Mouse (Mus musculus) midbrain, embryonic 11.5 days (tissue): ENCODE data around the gene Hoxa6. TPM values are rescaled to one million over a fixed set of nuclear protein-coding genes. Genes with fewer than 3 reads are reported as not detected.

Experiments used
- ATAC-seq: fragments of 200-750 bp; cut with Nextera tagmentation; 2 replicates; pipeline ENCODE4 v1.8.0; 2017; ENCODE audit warnings: moderate TSS enrichment, moderate library complexity; ENCODE audit not compliant: low FRiP score
- DNase-seq: peaks from one replicate; pipeline ENCODE4 v3.0.0; 2015; ENCODE audit warnings: low spot score; ENCODE audit errors: missing footprints
- H3K27ac ChIP-seq: fragments of 300-500 bp; sonication (generic); 2 replicates; pipeline ENCODE4 v1.5.1; 2014; ENCODE audit warnings: low read depth, low read length
- H3K27me3 ChIP-seq: fragments of 300-500 bp; sonication (generic); 2 replicates; pipeline ENCODE4 v1.6.1; 2014; ENCODE audit warnings: mild to moderate bottlenecking, low read length, moderate library complexity, mixed read lengths; ENCODE audit not compliant: control insufficient read depth, insufficient read depth
- H3K36me3 ChIP-seq: fragments of 300-500 bp; sonication (generic); 2 replicates; pipeline ENCODE4 v1.6.1; 2014; ENCODE audit warnings: mild to moderate bottlenecking, low read length, moderate library complexity, mixed read lengths; ENCODE audit not compliant: control insufficient read depth, insufficient read depth
- H3K4me1 ChIP-seq: fragments of 300-500 bp; sonication (generic); 2 replicates; pipeline ENCODE4 v1.6.1; 2014; ENCODE audit warnings: low read length; ENCODE audit not compliant: control insufficient read depth, insufficient read depth
- H3K4me2 ChIP-seq: fragments of 300-500 bp; sonication (generic); 2 replicates; pipeline ENCODE4 v1.6.1; 2014; ENCODE audit warnings: mild to moderate bottlenecking, moderate library complexity
- H3K4me3 ChIP-seq: fragments of 300-500 bp; sonication (generic); 2 replicates; pipeline ENCODE4 v1.5.1; 2014; ENCODE audit warnings: low read depth, low read length
- H3K9ac ChIP-seq: fragments of 300-500 bp; sonication (generic); 2 replicates; pipeline ENCODE4 v1.6.1; 2014; ENCODE audit warnings: low read length
- H3K9me3 ChIP-seq: fragments of 300-500 bp; sonication (generic); 2 replicates; pipeline ENCODE4 v1.6.1; 2016; ENCODE audit warnings: low read length; ENCODE audit not compliant: control insufficient read depth
- WGBS: fragments of 180-500 bp; shearing (Covaris S2); extraction: QIAGEN DNeasy Blood & Tissue Kit; methylation state at CpG from one replicate; pipeline ENCODE4 v1.1.7; 2014; 5-methylcytosine and 5-hydroxymethylcytosine counted together
- polyA plus RNA-seq: library from polyadenylated mRNA; unstranded; fragments of >200 nt; fragmentation: Nextera tagmentation; extraction: Ambion mirVana; gene quantifications from 2 replicates; pipeline ENCODE4 v1.2.1, GENCODE M21; 2014

Hoxa6 gene
- polyA plus RNA-seq, 1 experiment from 2014 or later, result not detected

DNA sequence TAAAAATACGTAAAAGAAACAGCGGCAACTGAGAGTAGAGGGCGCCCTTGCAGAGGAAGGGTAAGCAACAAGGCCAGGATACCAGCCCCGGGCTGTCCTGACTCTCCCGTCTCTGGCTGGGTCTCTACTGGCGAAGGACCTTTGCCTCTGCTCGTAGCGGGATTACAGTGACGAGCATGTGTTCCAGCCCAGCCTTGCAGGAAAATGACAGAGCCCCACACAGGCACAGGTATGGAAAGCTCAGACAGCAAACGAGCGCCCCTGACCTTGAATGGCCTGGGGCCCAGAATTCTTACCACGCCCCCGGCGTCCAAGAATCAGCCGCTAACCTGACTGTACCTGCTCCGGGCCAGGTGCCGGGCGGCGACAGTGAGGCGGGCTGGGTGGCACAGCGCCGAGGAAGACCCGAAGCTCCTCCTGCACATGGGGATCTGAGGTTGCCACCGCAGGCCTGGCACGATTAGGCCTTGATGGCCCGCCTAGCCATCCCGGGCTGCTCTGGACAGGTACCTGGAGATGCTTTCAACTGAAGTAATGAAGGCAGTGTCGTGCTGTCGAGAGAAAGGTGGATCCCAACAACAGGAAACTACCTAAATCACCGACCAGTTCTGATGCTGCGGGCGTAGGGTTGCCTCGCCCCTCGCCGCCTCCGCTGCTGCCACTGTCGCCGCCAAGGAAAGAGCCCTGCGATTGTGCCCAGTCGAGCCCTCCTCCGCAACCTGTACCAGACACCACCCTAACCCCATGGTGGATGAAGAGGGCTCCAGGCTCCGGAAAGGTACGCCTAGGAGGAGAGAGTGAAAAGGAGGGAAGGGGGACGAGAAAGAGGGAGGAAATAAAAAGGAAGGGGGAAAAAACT lies 21.3 kb upstream of the Hoxa6 start:
- H3K9me3 ChIP-seq, result no peaks in the 10 kb centered on the region
- H3K4me2 ChIP-seq, result no peak overlapping the region
- peaks cover 93% of the 10 kb centered on the region for H3K27me3 ChIP-seq
- no peak for DNase-seq
- ATAC-seq, result no peak
- H3K27ac ChIP-seq, result no peak overlapping the region
- no peaks in the 10 kb centered on the region; the same call in 1 of the 2 replicates for H3K4me1 ChIP-seq
- no peak overlapping the region for H3K9ac ChIP-seq
- H3K36me3 ChIP-seq, result no peaks in the 10 kb centered on the region
- no peak overlapping the region for H3K4me3 ChIP-seq
- 3% methylated on average over 44 of the region's 44 CpGs for WGBS

- no peak overlapping the region for H3K27ac ChIP-seq
- H3K4me1 ChIP-seq, result no peaks in the 10 kb centered on the region
- H3K4me2 ChIP-seq, result no peak overlapping the region
- H3K9ac ChIP-seq, result no peak overlapping the region
- H3K36me3 ChIP-seq, result no peaks in the 10 kb centered on the region
- DNase-seq (peak; percentile 97), ATAC-seq (no peak)
- no peak overlapping the region for H3K4me3 ChIP-seq
- 1% methylated on average over 38 of the region's 38 CpGs for WGBS
- no peaks in the 10 kb centered on the region for H3K9me3 ChIP-seq
- H3K27me3 ChIP-seq, result peaks cover 93% of the 10 kb centered on the region
These were observed 20.2 kb upstream of the Hoxa6 start for GRCm38 (mm10) chr6:52228475-52229465.

GRCm38 (mm10) chr6:52227470-52228222 lies 19.1 kb upstream of the Hoxa6 start:
- Histone ChIP-seq H3K36me3 (no peaks in the 10 kb centered on the region), H3K27me3 (peaks cover 93% of the 10 kb centered on the region), H3K9ac (no peak overlapping the region), H3K4me2 (no peak overlapping the region), H3K9me3 (no peaks in the 10 kb centered on the region), H3K4me3 (no peak overlapping the region), H3K27ac (no peak overlapping the region), H3K4me1 (no peaks in the 10 kb centered on the region)
- DNase-seq, result peak; percentile 93
- ATAC-seq, result no peak
- 3% methylated on average over 11 of the region's 11 CpGs for WGBS

DNA sequence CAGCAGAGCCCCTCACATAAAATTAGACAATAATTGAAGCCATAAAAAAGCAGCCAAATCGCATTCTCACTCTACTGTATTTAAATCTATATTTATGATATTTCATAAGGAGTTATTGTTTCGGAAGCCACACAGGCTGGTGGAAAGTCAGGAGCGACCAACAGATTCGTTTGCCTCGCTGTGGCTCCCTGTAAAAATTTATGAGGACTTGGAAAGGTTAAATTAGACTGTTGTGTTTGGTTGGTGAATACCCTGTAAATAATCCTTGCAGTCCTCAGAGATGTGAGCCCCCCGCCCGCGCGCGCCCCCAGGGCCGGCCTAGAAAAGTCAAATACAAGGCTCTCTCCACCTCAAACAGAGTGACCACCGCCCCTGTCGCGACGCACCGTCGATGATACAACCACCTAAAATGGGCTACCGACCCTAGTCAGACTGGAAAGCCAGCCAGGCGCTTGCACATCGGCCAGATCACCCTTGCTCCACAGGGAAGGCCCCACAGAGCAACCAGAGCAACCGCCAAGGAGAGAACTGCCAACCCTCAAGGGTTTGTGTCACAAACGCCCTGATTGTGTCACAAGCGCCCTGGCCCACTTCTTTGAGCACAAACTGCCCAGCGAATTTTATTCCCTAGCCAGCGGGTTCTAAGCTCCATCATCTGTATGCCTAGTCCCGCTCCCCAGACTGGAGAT lies 18.2 kb upstream of the Hoxa6 start:
- WGBS, result 3% methylated on average over 26 of the region's 26 CpGs
- no peaks in the 10 kb centered on the region for H3K36me3 ChIP-seq
- H3K4me2 ChIP-seq, result no peak overlapping the region
- peaks cover 93% of the 10 kb centered on the region for H3K27me3 ChIP-seq
- H3K4me1 ChIP-seq, result no peaks in the 10 kb centered on the region
- no peak overlapping the region for H3K4me3 ChIP-seq
- DNase-seq, result peak; percentile 96
- no peak overlapping the region for H3K9ac ChIP-seq
- no peak overlapping the region for H3K27ac ChIP-seq
- no peaks in the 10 kb centered on the region for H3K9me3 ChIP-seq
- no peak for ATAC-seq

GRCm38 (mm10) chr6:52225612-52226568 lies 17.4 kb upstream of the Hoxa6 start:
- WGBS, result 2% methylated on average over 69 of the region's 69 CpGs

DNA sequence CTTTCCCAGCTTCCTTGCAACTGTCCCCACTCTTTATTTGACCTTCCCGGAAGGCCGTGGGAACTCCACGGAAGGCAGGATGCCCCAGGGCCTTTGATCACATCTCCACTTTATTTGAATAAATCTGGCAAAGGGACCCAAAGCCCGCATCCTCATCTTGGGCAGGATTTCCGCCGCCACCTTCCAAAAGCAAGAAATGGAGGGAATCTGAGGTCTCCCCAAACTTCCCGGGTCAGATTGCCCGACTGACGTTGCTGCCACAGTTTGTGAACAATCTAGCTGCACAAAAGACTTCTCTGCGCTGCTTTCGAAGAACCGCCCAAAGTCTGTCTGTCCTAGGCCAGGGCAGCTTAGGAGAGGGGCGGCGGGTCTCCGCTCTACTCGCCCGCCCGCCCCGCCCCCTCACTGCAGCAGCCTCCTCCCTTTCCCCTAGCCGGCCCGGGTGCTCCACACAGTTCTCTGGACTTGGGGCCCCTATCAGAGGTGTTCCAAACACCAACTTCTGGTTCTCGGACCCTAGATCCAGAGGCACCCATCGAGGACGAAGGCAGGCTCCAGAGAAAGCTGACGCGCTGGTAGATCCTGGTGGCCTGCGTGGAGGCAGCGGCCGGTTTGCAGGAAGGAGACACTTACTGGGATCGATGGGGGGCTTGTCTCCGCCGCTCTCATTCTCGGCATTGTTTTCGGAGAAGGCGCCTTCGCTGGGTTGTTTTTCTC lies 16.5 kb upstream of the Hoxa6 start:
- Histone ChIP-seq H3K4me1 (0 out of 2 replicates have a peak, but pooled peaks cover 2% of the 10 kb centered on the region), H3K9ac (no peak overlapping the region), H3K4me2 (no peak overlapping the region), H3K4me3 (no peak overlapping the region), H3K27me3 (peaks cover 97% of the 10 kb centered on the region), H3K36me3 (no peaks in the 10 kb centered on the region), H3K27ac (no peak overlapping the region), H3K9me3 (no peaks in the 10 kb centered on the region)
- ATAC-seq, result no peak
- WGBS, result 2% methylated on average over 32 of the region's 36 CpGs
- DNase-seq, result no peak

More at GRCm38 (mm10) chr6:52225612-52226568, 17.4 kb upstream of the Hoxa6 start:
- DNase-seq (peak; percentile 95), ATAC-seq (no peak)
- Histone ChIP-seq H3K4me1 (0 out of 2 replicates have a peak, but pooled peaks cover 2% of the 10 kb centered on the region), H3K4me2 (no peak overlapping the region), H3K27ac (no peak overlapping the region), H3K36me3 (no peaks in the 10 kb centered on the region), H3K4me3 (no peak overlapping the region), H3K27me3 (peaks cover 97% of the 10 kb centered on the region), H3K9me3 (no peaks in the 10 kb centered on the region), H3K9ac (no peak overlapping the region)

DNA sequence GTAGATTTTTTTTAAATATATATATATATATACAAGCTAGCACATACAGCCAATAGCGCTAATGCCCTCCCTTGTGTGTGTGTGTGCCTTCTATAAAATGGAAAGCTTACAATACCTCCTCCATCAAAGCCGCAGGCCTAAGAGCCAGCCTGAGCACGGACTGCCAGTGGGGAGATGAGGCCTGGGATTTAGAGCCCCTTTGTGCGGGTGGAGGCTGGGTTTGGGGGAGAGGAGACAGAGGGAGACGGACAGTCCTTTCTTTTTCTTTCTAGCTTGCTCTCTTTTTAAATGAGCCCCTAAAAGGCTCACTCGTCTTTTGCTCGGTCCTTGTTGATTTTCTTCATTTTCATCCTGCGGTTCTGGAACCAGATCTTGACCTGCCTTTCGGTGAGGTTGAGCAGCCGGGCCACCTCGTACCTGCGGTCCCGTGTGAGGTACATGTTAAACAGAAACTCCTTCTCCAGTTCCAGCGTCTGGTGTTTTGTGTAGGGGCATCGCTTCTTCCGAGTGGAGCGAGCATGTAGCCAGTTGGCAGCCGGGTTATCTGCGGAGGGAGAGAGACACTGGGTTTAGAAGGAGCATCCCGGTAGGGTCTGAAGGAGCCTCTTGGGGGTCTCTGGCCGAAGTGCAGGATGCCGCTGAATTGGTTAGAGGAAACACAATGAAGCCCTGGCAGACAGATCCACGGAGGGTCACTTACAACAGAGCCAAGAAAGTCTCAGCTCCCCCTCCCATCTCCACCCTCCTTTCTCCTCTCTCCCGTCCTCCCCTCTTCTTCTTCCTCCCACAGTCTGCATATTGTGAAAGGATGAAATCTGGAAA lies 15.6 kb upstream of the Hoxa6 start:
- Histone ChIP-seq H3K4me1 (0 out of 2 replicates have a peak, but pooled peaks cover 2% of the 10 kb centered on the region), H3K9me3 (no peaks in the 10 kb centered on the region), H3K4me3 (no peak overlapping the region), H3K27me3 (peaks cover 98% of the 10 kb centered on the region), H3K27ac (no peak overlapping the region), H3K4me2 (no peak overlapping the region), H3K9ac (no peak overlapping the region), H3K36me3 (no peaks in the 10 kb centered on the region)
- DNase-seq (peak; percentile 96), ATAC-seq (no peak)
- 2% methylated on average over 24 of the region's 24 CpGs for WGBS
